Mouse (Mus musculus) layer of hippocampus, adult 9-11 months (tissue): Measurements from ENCODE around the gene Nhlh2.

ENCODE experiments used
- DNase-seq: peaks from one replicate; pipeline ENCODE4 v3.0.0; 2022

Gene Nhlh2

GRCm38 (mm10) chr3:102027880-102028279, 18.0 kb downstream of the Nhlh2 start:
- DNase-seq = no peak

DNA sequence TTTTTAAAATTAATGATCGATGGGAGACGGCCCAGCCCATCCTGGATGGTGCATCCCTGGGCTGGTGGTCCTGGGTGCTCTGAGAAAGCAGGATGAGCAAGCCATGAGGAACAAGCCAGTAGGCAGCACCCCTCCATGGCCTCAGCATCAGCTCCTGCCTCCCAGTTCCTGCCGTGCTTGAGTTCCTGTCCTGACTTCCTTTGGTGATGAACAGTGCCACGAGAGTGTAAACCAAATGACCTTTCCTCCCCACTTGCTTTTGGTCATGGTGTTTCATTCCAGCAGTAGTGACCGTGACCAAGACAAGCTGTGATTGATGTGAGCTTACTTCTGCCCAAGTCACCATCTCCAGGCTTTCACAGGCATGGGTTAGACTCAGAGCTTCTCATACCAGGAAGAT, 27.9 kb downstream of the Nhlh2 start:
- no peak for DNase-seq

GRCm38 (mm10) chr3:102038608-102039007, 28.7 kb downstream of the Nhlh2 start:
- DNase-seq = no peak

- no peak for DNase-seq
Observed at GRCm38 (mm10) chr3:102041632-102042031, 31.8 kb downstream of the Nhlh2 start.

- DNase-seq = no peak
Observed at GRCm38 (mm10) chr3:102045071-102045470, 35.2 kb downstream of the Nhlh2 start.

DNA sequence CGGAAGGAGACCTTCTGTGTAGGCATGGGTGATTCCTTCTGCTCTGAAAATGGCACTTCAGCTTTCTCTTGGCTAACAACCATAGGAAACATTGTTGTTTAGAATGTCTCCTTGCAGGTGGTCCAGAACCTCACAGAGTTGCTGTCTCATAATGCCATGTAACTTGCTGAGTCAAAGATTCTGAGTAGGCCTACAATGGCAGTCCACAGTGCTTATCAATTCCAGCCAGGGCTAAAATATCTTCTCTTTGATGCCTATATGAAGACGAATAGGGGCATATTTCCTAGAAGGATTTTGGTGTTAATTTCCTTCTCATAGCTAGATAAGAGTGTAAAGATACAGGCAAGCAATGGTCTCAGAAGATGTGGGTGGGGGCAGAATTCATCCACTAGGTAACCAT, 37.7 kb downstream of the Nhlh2 start:
- DNase-seq = no peak

- no peak for DNase-seq
Observed at GRCm38 (mm10) chr3:102049207-102050104, 39.6 kb downstream of the Nhlh2 start.

GRCm38 (mm10) chr3:102052036-102052435, 42.2 kb downstream of the Nhlh2 start:
- no peak for DNase-seq

DNA sequence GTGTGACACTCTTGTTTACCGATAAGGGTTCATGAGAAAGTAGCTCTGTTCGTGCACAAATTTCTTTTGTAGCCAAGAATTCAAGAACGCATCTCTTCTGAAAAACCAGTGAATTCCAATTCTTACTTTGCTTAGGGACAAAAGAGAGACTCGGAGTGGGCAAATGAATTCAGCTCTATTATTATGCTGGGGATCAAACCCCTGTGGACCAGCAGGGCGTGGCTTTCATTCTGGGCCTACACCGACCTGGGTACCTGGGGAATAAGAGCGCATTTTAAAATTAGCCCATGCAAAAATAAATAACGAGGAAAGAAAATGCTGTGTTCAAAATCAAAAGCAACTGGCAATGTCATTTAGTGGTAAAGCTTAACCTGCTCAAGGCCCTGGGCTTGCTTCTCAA, 43.4 kb downstream of the Nhlh2 start:
- DNase-seq = no peak

GRCm38 (mm10) chr3:102055878-102056277, 46.0 kb downstream of the Nhlh2 start:
- DNase-seq = no peak

- no peak for DNase-seq
Observed at GRCm38 (mm10) chr3:102060065-102060464, 50.2 kb downstream of the Nhlh2 start.

DNA sequence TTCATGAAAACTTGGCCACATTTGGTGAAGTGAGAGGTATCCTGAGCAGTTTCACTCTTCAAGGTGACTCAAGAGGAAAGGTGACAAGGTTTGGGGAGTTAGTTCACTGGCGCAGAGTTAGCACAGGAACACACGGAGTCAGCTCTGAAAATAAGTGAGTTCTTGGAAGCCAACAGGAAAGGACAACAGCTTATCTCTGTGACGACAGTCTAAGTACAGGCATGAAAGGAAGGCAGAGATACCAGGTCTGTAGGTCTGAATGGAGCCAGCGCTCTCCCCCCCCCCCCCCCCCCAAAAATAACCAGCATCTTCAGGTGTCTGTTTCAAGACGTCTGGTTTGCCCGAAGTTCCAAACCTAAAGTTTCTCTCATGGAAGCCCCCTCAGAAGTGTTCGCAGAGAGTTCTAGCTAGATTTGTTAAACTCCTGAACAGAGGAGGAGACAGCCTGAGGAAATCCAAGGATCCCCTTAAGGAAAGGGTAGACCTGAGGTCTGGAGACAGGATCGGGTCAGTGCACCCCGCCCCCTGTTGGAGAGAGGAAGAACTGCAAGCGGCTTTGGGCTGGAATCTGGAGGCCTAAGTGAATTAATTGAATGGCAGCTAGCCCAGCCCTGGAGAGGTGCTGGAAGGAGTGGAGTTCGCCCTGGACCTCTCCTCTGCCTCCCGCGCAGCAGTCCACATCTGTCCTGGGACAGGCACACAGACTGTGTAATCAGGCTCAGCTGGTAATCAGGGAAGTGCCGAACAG, 52.2 kb downstream of the Nhlh2 start:
- DNase-seq = peak; percentile 14

- no peak for DNase-seq
Observed at GRCm38 (mm10) chr3:102062671-102063010, 52.8 kb downstream of the Nhlh2 start.

DNA sequence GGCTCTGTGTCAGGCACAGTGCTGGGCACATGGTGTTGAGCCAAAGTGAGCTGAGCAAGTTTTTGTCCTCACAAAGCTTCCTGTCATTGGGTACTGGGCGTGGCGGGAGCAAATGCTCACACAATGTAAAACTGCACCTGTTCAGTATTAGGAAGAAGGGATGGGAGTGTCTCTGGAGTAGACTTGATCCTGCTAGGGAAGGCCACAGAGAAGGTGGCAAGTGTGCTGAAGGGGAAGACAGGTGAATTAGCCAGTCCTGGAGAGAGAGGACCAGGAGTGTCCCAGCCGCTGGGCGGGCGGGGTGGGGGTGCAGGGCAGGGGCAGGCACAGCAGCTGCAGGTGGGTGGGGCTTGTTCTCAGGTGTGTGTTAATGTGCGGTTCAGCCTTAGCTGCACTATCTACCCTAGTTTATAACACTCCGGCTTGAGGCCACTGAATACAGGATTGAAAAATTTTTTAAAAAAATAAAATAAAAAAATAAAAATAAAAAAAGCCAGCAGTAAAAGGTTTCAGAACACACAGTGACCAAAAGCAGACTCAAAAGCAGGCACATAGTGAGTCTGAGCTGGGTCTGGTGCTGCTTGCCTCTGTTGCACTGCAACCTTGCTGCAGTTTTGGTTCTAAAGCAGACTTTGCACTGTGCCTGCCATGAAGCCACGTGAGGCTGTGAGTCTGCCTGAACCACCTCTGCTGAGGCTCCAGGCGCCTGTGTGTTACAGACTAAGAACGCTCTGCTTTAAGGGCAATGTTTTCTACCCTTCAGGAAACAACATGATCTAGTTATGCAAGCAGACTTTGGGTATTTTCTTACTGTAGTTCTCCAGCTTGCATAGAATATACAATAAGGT, 53.6 kb downstream of the Nhlh2 start:
- no peak for DNase-seq

- no peak for DNase-seq
Observed at GRCm38 (mm10) chr3:102064566-102064965, 54.7 kb downstream of the Nhlh2 start.
